Mouse (Mus musculus): ENCODE results near the gene Tnxb. TPM values are rescaled to one million over a fixed set of nuclear protein-coding genes. Genes with fewer than 3 reads are reported as not detected.

The Tnxb gene
- total and polyA plus RNA-seq, 3 experiments: under 0.01 to 0.08 TPM; not detected in 1

GRCm38 (mm10) chr17:34655581-34655991, 14.7 kb upstream of the Tnxb start:
- H3K27me3 ChIP-seq (ENCODE audit: insufficient read depth, low read length): peaks cover 32% of the 10 kb centered on the region
- H3K36me3 ChIP-seq (replicated peaks): peaks cover 55% of the 10 kb centered on the region
- DNase-seq (ENCODE audit: low spot score) (no peak), ATAC-seq (ENCODE audit: extremely low read depth, insufficient number of reproducible peaks, low FRiP score, poor library complexity, severe bottlenecking) (no peak)
- peaks cover 24% of the 10 kb centered on the region for H3K4me1 ChIP-seq (ENCODE audit: insufficient read depth, low read depth, low read length)
- H3K9me3 ChIP-seq (replicated peaks): no peaks in the 10 kb centered on the region
- TF ChIP-seq POLR2AphosphoS5 (IDR thresholded peaks at IDR 0.05; ENCODE audit: insufficient replicate concordance, low read depth, low read length): no peak
- no peak for TF ChIP-seq GATA2 (IDR thresholded peaks at IDR 0.05; ENCODE audit: borderline replicate concordance, low read depth, low read length)
- no peak for TF ChIP-seq GATA1 (IDR thresholded peaks at IDR 0.05; ENCODE audit: borderline replicate concordance, low read length)
- TF ChIP-seq TAL1 (conservative IDR thresholded peaks at IDR 0.05; ENCODE audit: low read depth, low read length): no peak
- no peak for TF ChIP-seq CTCF (IDR thresholded peaks at IDR 0.05; ENCODE audit: low read depth, low read length)
- H3K4me3 ChIP-seq (ENCODE audit: low read depth, low read length): no peak overlapping the region

- Histone ChIP-seq H3K27me3 (ENCODE audit: insufficient read depth, low read length) (peaks cover 43% of the 10 kb centered on the region), H3K36me3 (replicated peaks) (peaks cover 44% of the 10 kb centered on the region), H3K4me1 (ENCODE audit: insufficient read depth, low read depth, low read length) (peaks cover 31% of the 10 kb centered on the region), H3K4me3 (ENCODE audit: low read depth, low read length) (no peak overlapping the region), H3K9me3 (replicated peaks) (no peaks in the 10 kb centered on the region)
- no peak for TF ChIP-seq GATA2 (IDR thresholded peaks at IDR 0.05; ENCODE audit: borderline replicate concordance, low read depth, low read length)
- ATAC-seq (ENCODE audit: extremely low read depth, insufficient number of reproducible peaks, low FRiP score, poor library complexity, severe bottlenecking) (no peak), DNase-seq (ENCODE audit: low spot score) (no peak)
Measured at GRCm38 (mm10) chr17:34656666-34657065, 13.7 kb upstream of the Tnxb start.

- H3K36me3 ChIP-seq (replicated peaks): peaks cover 38% of the 10 kb centered on the region
- peaks cover 29% of the 10 kb centered on the region for H3K4me1 ChIP-seq (ENCODE audit: insufficient read depth, low read depth, low read length)
- H3K4me3 ChIP-seq (ENCODE audit: low read depth, low read length): no peak overlapping the region
- peaks cover 43% of the 10 kb centered on the region for H3K27me3 ChIP-seq (ENCODE audit: insufficient read depth, low read length)
- no peaks in the 10 kb centered on the region for H3K9me3 ChIP-seq (replicated peaks)
- DNase-seq (ENCODE audit: low spot score): no peak
- no peak for ATAC-seq (ENCODE audit: extremely low read depth, insufficient number of reproducible peaks, low FRiP score, poor library complexity, severe bottlenecking)
- no peak for TF ChIP-seq TAL1 (conservative IDR thresholded peaks at IDR 0.05; ENCODE audit: low read depth, low read length)
- TF ChIP-seq GATA2 (IDR thresholded peaks at IDR 0.05; ENCODE audit: borderline replicate concordance, low read depth, low read length): no peak
- no peak for TF ChIP-seq GATA1 (IDR thresholded peaks at IDR 0.05; ENCODE audit: borderline replicate concordance, low read length)
- no peak for TF ChIP-seq CTCF (IDR thresholded peaks at IDR 0.05; ENCODE audit: low read depth, low read length)
- no peak for TF ChIP-seq POLR2AphosphoS5 (IDR thresholded peaks at IDR 0.05; ENCODE audit: insufficient replicate concordance, low read depth, low read length)
Measured at GRCm38 (mm10) chr17:34657271-34657670, 13.1 kb upstream of the Tnxb start.

- Histone ChIP-seq H3K36me3 (replicated peaks) (peaks cover 29% of the 10 kb centered on the region), H3K9me3 (replicated peaks) (no peaks in the 10 kb centered on the region), H3K4me3 (ENCODE audit: low read depth, low read length) (no peak overlapping the region), H3K27me3 (ENCODE audit: insufficient read depth, low read length) (peaks cover 47% of the 10 kb centered on the region), H3K4me1 (ENCODE audit: insufficient read depth, low read depth, low read length) (peaks cover 29% of the 10 kb centered on the region)
- DNase-seq (ENCODE audit: low spot score) (no peak), ATAC-seq (ENCODE audit: extremely low read depth, insufficient number of reproducible peaks, low FRiP score, poor library complexity, severe bottlenecking) (no peak)
- TF ChIP-seq CTCF (IDR thresholded peaks at IDR 0.05; ENCODE audit: low read depth, low read length): no peak
- TF ChIP-seq POLR2AphosphoS5 (IDR thresholded peaks at IDR 0.05; ENCODE audit: insufficient replicate concordance, low read depth, low read length): no peak
- TF ChIP-seq GATA1 (IDR thresholded peaks at IDR 0.05; ENCODE audit: borderline replicate concordance, low read length): no peak
- no peak for TF ChIP-seq TAL1 (conservative IDR thresholded peaks at IDR 0.05; ENCODE audit: low read depth, low read length)
- no peak for TF ChIP-seq GATA2 (IDR thresholded peaks at IDR 0.05; ENCODE audit: borderline replicate concordance, low read depth, low read length)
Measured at GRCm38 (mm10) chr17:34658145-34658544, 12.2 kb upstream of the Tnxb start.

- Histone ChIP-seq H3K36me3 (replicated peaks) (peaks cover 25% of the 10 kb centered on the region), H3K9me3 (replicated peaks) (no peaks in the 10 kb centered on the region), H3K27me3 (ENCODE audit: insufficient read depth, low read length) (peaks cover 48% of the 10 kb centered on the region), H3K4me3 (ENCODE audit: low read depth, low read length) (no peak overlapping the region), H3K4me1 (ENCODE audit: insufficient read depth, low read depth, low read length) (peaks cover 29% of the 10 kb centered on the region)
- DNase-seq (ENCODE audit: low spot score) (no peak), ATAC-seq (ENCODE audit: extremely low read depth, insufficient number of reproducible peaks, low FRiP score, poor library complexity, severe bottlenecking) (no peak)
- no peak for TF ChIP-seq GATA1 (IDR thresholded peaks at IDR 0.05; ENCODE audit: borderline replicate concordance, low read length)
- no peak for TF ChIP-seq TAL1 (conservative IDR thresholded peaks at IDR 0.05; ENCODE audit: low read depth, low read length)
- TF ChIP-seq CTCF (IDR thresholded peaks at IDR 0.05; ENCODE audit: low read depth, low read length): no peak
- TF ChIP-seq GATA2 (IDR thresholded peaks at IDR 0.05; ENCODE audit: borderline replicate concordance, low read depth, low read length): no peak
- TF ChIP-seq POLR2AphosphoS5 (IDR thresholded peaks at IDR 0.05; ENCODE audit: insufficient replicate concordance, low read depth, low read length): no peak
Measured at GRCm38 (mm10) chr17:34658591-34658990, 11.7 kb upstream of the Tnxb start.

GRCm38 (mm10) chr17:34659181-34659896, 11.0 kb upstream of the Tnxb start:
- ATAC-seq (ENCODE audit: extremely low read depth, insufficient number of reproducible peaks, low FRiP score, poor library complexity, severe bottlenecking): no peak
- DNase-seq (ENCODE audit: low spot score): no peak
- Histone ChIP-seq H3K4me3 (ENCODE audit: low read depth, low read length) (no peak overlapping the region), H3K27me3 (ENCODE audit: insufficient read depth, low read length) (peaks cover 48% of the 10 kb centered on the region), H3K9me3 (replicated peaks) (no peaks in the 10 kb centered on the region), H3K36me3 (replicated peaks) (peaks cover 17% of the 10 kb centered on the region), H3K4me1 (ENCODE audit: insufficient read depth, low read depth, low read length) (peaks cover 29% of the 10 kb centered on the region)
- TF ChIP-seq GATA2 (IDR thresholded peaks at IDR 0.05; ENCODE audit: borderline replicate concordance, low read depth, low read length): no peak
- no peak for TF ChIP-seq POLR2AphosphoS5 (IDR thresholded peaks at IDR 0.05; ENCODE audit: insufficient replicate concordance, low read depth, low read length)
- no peak for TF ChIP-seq TAL1 (conservative IDR thresholded peaks at IDR 0.05; ENCODE audit: low read depth, low read length)
- TF ChIP-seq GATA1 (IDR thresholded peaks at IDR 0.05; ENCODE audit: borderline replicate concordance, low read length): no peak
- TF ChIP-seq CTCF (IDR thresholded peaks at IDR 0.05; ENCODE audit: low read depth, low read length): no peak

All from G1E (cell line).